Mouse (Mus musculus): Measurements from ENCODE around the gene Pygo2.

GRCm38 (mm10) chr3:89406887-89407286 lies 23.1 kb upstream of the Pygo2 start:
- TF ChIP-seq POLR2A (IDR thresholded peaks at IDR 0.05; ENCODE audit: low read depth, low read length) (no peak), CTCF (conservative IDR thresholded peaks at IDR 0.05; ENCODE audit: insufficient read depth, insufficient read length, low read depth, low read length) (no peak)
